Mouse (Mus musculus) ES-E14 (cell line): Measurements from ENCODE around the gene Kmt2d.

Experiments
- CHD2 ChIP-seq: IDR thresholded peaks from 2 replicates; pipeline ENCODE4 v1.6.1; 2014; ENCODE audit warnings: mild to moderate bottlenecking, low read depth, low read length, inconsistent platforms
- HCFC1 ChIP-seq: IDR thresholded peaks from 2 replicates; pipeline ENCODE4 v1.6.1; 2012; ENCODE audit warnings: low read length, inconsistent platforms, borderline replicate concordance; ENCODE audit not compliant: insufficient read depth
- MAFK ChIP-seq: IDR thresholded peaks from 2 replicates; pipeline ENCODE4 v1.6.1; 2014; ENCODE audit warnings: mild to moderate bottlenecking, low read depth, low read length, inconsistent platforms; ENCODE audit not compliant: insufficient read depth
- ZC3H11A ChIP-seq: IDR thresholded peaks from 2 replicates; pipeline ENCODE4 v1.6.1; 2012; ENCODE audit warnings: low read depth, mild to moderate bottlenecking, inconsistent platforms, low read length, borderline replicate concordance
- ZNF384 ChIP-seq: IDR thresholded peaks from 2 replicates; pipeline ENCODE4 v1.6.1; 2012; ENCODE audit warnings: low read depth, low read length, inconsistent platforms

GRCm38 (mm10) chr15:98834059-98834458 lies 36.9 kb downstream of the Kmt2d start:
- TF ChIP-seq HCFC1 (no peak), MAFK (no peak), ZNF384 (no peak), CHD2 (no peak), ZC3H11A (no peak)
